Mouse (Mus musculus) testis, adult 2 months (tissue): ENCODE data around the gene Pfkm.

Source experiments
- CTCF ChIP-seq: fragments of 200-500 bp; IDR thresholded peaks from 2 replicates; pipeline ENCODE4 v1.5.1; 2012; ENCODE audit warnings: low read depth, mild to moderate bottlenecking, inconsistent platforms, low read length, moderate library complexity; ENCODE audit not compliant: control insufficient read depth, insufficient read depth, insufficient replicate concordance
- POLR2A ChIP-seq: fragments of 200-500 bp; IDR thresholded peaks from 2 replicates; pipeline ENCODE4 v1.6.1; 2012; ENCODE audit warnings: low read depth, mild to moderate bottlenecking, inconsistent platforms, low read length, moderate library complexity; ENCODE audit not compliant: control insufficient read depth

GRCm38 (mm10) chr15:98165525-98165924 is 73.1 kb downstream of the Pfkm start, which contains the start of gene Asb8:
- TF ChIP-seq CTCF (no peak), POLR2A (peak; percentile 30; the same call in 1 of the 2 replicates)
